Mouse (Mus musculus): ENCODE data around the gene Tanc1.

Tanc1 gene

DNA sequence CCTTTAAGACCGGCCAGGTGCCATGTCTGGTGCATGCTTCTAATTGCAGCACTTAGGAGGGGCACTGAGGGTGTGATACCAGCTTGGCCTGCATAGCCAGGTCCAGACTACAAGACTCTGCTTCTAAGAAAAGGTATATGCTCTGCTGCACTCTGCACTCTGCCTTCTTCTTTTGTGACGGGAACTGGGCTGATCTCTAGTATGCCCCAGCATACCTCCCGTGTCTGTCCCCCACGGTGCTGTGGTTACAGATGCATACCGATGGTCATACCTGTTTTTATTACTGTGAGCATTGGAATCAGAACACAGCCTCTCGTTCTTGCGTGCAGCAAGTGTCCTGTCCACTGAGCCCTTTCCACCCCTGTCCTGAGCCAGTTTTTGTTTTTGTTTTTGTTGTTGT, 140.3 kb downstream of the Tanc1 start:
- in situ Hi-C loops (cut with MboI, MseI) = no loop called here

DNA sequence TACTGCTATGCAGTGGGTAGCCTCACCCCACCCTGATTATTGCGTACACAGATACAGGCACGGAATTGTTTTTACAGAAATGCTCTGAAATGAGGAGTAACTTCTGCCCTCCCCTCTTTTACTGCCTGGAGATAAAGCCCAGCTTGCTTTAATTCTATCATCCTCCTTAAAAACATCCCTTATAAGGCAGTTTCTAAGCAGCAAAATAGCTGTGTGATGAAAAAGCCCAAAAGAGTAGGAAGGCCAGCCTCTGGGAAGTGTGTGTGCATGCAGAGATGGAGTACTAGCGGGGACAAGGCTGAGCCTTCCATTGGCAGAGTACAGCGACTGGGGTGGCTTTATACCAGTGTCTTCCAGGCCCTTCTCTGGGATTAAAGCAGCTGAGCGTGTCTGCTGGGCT, 140.9 kb downstream of the Tanc1 start:
- in situ Hi-C loops (cut with MboI, MseI) = no loop called here

DNA sequence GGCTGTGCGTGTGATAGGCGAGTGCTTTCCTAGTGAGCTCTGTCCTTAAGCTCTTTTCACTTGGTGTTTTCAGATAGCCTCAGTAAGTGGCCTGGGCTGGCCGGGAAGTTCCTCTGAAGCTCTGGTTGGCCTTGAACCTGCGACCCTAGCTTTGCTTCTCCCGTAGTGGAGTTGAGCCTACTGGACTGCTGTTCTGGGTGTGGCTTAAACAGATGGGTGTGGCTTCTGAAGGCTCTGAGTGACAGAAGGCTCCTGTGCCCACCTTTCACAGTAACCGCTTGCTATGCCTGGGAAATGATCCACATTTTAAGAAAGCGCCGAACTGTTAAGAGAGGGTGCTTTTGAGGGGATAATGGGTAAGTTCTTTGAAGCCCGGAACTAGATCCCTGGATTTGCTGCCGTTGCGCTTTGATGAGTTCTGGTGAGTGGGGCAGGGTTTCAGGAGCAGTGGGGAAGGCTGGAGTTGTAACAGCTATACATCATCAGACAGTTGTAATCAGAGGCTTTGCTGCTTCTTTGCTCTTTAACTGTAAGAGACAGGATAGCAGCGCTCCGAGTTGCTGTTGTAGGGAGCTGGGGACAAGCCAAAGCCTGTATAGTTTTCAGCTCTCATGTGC, 144.4 kb downstream of the Tanc1 start:
- in situ Hi-C loops (cut with MboI, MseI) = no loop called here

DNA sequence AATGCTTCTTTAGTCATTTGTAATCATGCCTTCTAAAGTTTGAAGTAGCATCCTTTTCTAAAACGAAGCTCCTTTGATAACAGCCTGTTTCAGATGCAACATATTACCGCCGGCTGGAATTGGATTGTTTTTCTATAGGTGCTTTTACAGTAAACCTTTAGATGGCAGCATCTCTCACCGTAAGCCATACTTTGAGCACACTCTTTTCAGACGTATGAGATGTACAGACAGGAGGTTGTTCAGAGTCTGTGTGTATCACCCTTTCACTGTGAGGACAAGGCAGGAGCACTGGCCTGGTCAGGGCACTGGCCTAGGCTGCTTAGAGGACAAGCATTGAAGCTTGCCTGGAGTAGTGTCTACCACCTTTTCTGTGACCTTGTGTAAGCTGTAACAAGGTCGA, 145.2 kb downstream of the Tanc1 start:
- in situ Hi-C loops (cut with MboI, MseI) = no loop called here

DNA sequence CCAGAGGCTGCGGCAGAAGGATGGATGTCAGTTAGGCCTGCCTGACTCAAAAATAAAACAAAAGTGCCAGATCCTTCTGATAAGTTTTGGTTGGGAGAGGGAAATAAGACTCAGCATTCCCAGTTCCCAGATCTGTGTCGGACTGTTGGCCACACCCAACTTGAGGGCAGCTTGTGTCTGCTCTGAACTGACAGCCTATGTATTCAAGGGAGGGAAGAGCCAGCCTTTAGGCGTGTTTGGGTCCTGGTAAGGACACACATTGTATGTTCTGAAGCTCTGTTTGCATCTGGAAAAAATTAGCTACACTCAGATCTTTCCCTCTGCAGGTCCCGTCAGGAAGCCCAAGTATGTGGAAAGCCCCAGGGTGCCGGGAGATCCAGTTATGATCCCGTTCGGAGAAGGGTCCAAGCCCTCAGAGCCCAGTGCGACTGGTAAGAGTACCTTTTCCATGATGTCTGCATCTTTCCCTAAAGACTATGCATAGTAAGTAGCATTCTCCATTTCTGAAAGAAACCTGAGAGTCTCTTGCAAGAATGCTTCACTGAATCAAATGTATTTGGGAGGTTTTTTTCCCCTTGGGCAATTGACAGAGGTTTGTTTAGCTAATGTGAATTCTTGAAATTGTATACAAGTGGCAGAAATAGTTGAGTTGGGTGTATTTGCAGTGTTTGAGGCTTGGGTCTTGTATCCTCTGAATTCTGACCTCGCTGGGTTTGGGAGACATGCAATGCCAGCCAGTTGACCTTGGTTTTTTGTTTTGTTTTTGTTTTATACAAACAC, 146.5 kb downstream of the Tanc1 start:
- in situ Hi-C loops (cut with MboI, MseI) = no loop called here

DNA sequence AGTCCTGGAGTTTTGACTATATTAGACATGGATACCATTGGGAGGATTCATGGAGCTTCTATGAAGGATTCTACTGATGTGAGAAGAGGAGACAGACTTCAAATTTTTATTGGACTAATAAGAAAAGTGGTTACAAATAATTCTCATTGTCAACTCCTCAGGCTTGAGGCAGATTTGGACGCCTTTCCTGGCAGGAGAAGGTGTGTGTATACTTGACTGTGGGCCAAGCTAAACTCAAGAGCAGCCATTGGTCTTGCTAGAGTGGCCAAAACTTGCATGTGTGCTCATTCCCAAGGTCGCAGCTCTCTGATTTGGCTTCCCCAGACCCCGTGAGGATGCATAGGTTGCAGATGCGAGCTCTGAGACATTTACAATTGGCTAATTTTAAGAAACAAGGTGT, 148.9 kb downstream of the Tanc1 start:
- in situ Hi-C loops (cut with MboI, MseI) = no loop called here

DNA sequence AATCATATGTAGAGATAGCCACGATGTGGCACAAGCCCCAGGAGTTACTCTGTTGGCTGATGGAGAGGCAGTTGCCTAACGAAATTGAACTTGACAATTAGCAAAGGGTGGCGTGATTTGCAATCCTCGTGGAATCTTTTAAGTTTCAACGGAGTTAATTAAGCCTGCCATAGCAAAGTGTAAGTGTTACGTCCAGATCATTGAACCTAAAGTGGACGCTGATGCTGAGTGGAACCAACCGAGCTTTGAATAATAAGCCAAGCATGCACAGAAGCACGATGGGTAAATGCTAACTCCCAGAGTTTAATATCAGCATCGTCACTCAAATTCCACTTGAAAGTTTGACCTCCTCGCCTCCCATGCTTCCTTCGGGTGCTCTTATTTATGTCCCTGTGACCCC, 149.3 kb downstream of the Tanc1 start:
- in situ Hi-C loops (cut with MboI, MseI) = no loop called here

DNA sequence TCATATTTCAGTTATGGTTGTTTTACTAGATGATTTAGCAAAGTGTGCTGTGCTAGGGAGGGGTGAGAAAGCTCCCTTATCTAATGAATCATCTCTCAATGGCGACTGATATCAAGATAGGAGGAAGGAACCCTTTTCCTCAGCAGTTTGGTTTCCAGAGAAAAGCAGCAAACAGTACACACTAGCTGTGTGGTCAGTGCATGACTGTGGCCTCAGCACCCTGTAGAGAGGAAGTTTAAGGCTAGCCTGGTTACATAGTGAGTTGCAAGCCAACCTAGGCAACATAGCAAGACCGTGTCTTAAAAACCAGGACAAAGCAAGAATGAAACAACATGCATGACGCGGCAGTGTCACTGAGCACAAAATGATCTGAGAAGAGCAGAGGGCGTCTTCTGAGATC, 150.4 kb downstream of the Tanc1 start:
- in situ Hi-C loops (cut with MboI, MseI) = no loop called here

DNA sequence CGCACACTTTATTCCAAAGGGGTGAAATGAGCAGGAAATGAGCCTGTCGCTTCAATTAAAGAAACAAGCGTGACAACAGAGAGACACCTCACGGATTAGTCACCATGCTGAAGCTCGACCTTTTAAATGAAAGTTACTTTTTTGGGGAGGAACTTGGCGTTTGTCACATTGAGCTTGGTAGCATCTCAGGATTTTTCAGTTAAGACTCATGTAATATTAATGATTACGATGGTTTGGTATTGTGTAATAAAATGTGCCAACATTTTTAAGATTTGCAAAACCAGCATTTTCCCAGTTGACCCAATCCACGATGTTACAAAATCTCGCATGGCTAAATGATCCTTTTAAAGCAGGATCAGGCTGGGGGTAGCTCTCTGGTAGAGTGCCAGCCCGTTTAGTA, 153.8 kb downstream of the Tanc1 start:
- in situ Hi-C loops (cut with MboI, MseI) = no loop called here

DNA sequence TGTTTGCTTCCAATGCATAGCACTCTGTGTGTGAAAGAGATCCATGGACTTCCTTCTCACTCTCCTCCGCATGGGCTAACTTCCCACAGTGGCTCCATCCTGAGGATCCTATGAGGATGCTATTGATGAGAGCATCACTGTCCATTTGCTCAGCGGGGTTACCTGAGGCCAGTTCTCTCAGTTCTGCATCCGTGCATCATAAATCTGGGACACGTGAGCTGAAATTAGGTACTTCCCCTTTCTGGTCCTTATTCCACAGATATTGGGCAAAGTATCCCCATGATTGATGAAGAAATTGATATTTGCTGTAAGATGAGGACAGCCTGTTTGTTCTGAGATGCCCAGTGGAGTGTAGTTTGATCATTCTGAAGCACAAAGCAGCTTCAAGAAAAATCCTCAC, 156.1 kb downstream of the Tanc1 start:
- in situ Hi-C loops (cut with MboI, MseI) = no loop called here

DNA sequence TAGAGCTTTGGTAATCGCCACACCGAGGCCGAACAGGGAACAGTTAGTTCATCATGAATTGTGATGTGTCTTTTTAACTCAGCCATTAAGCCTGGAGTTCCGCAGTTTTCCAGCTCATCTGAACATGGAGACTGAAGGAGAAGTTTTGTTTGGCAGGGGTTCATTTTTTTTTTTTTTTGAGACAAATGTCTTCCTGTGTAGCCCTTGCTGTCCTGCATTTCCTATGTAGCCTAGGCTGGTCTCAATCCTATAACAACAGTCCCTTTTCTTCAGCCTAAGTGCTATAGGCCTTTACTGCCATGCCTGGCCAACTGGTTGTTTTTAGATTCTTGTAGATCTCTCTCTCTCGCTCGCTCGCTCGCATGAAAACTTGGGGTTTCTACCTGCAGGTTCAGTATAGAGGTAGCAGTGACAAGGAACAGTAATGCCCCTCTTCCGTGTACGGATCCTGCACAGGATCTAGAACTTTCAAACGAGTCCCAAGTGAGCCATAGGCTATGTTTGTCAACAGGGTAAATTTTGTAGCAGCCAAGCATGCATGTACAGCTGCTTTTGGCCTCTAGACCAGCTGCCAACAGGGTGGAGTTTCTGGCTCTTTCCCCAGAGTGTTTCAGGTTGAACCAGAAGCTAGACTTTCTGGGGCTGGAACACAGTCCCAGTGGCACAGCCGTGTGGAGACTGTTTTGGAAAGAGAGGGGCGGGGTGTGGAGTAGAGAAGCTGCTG, 157.0 kb downstream of the Tanc1 start:
- in situ Hi-C loops (cut with MboI, MseI) = no loop called here

DNA sequence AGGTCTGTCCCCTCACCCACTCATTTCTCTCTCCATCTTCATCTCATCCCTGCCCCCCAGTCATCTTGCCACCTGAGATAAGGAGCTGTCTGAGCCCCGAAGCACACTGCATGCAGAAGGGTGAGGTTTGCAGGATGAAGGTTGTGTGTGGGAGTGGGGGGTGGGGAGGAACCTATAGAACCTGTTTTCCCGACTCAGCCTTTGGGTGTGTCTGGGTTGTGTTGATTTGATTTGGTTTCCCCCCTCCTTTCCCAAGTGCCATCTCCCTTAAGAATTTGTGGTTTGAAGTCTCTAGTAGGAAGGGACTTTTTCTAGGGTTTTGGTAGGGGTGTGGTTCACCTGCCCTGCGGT, 157.5 kb downstream of the Tanc1 start:
- in situ Hi-C loops (cut with MboI, MseI) = no loop called here

DNA sequence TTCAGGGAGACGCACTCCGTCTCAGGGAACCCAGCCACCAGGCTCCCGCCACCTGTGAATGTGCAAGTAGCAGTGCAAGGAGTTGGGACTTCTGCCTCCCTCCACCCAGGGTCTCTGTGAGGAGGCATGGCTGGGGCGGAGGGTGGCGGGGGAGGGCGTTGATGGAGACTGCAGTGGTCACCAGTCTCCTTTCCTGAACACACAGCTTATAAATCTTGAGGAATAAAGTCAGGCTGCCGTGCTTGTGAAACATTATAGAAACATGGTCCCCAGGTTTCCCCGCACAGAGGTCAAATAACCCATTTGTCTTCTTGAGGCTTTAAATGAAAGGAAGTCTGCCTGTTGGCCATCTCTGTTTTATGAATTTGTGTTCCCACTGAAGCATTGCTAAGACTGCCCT, 159.9 kb downstream of the Tanc1 start:
- in situ Hi-C loops (cut with MboI, MseI) = no loop called here

DNA sequence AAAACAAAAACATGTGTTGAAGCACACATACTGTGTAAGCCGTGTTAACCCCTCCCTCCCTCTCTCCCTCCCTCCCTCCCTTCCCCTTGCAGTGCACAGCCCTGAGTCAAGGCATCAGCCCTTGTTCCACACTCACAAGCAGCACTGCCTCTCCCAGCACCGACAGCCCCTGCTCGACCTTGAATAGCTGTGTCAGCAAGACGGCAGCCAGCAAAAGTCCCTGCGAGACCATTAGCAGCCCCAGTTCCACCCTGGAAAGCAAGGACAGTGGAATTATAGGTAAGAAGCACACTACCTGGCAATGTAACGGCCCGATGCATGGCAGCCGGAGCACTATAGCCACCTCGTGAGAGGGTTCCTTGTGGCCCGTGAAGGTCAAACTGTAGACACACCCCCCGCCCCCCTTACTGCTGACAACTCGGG, 160.4 kb downstream of the Tanc1 start:
- in situ Hi-C loops (cut with MboI, MseI) = no loop called here

DNA sequence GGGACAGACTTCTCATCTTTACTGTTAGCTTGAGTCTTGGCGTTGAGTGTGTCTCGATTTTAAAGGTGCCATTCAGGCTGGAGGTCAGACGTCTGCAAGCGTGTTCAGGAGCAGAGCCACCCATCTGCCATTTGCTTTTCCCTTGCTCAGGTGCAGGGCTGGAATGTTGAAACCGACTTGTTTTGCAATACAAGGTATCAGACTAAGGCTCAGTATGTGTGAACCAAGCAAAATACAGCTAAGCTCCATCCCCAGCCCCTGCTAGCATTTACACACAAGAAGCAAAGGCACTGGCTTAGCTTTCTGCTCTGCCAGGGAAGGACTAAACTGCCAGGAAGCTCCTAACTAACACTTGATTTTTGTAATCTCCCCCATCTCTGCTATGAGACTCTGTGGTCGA, 162.5 kb downstream of the Tanc1 start:
- in situ Hi-C loops (cut with MboI, MseI) = no loop called here

DNA sequence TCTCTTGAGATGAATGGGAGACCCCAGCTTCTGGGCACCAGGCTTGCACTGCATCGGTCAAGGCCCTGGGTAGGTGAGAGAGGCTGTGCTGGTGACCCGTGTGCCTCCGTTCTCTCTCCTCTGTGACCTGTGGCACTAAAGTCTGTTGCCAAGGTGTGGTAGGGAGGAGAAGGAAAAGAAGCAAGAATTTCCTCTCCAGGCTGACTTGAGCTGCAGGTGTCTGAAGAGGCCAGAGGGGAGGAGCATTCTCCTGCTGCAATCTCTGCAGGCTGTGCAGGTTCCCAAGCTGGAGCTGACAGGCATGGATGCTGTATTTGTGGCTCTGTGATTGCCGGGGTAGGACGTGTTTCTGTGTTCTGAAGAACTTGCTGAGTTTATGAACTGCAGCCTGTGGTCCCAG, 163.3 kb downstream of the Tanc1 start:
- in situ Hi-C loops (cut with MboI, MseI) = no loop called here

DNA sequence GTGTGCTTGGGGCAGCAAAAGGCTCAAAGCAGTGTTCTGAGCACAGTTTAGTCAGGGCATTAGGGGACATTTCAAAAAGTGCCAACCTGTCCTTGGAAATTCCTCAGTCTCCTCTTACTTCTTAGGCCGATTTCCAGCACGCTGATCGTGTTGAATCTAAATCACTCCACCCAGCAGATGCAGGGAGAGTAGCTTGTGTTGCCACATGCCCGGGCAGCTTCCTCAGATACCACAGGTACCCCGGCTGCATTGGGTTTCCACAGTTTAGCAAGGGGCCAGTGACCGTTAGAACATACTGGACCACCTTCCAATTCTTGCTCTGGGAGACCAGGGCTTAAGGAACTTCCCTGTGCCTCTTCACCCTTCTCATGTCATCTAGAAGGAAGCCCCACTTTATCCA, 164.0 kb downstream of the Tanc1 start:
- in situ Hi-C loops (cut with MboI, MseI) = no loop called here

DNA sequence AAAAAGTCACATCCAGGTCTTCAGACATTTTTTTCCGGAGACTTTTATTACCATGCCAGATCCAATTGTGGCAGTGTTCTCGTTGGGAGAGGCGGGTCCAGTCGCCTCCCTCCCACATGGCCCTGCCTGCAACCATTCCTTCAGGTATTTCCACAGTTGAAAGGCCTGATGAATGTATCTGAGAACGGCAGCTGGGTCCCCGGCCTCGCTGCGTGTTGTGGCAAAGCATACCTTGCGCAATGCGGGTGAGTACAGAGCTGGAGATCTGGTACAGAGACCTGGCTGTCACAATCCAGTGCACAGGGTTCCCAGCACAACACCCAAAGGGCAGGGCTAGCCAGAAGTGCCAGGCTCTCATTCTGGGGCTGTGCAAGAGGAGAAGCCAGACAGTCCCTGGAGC, 167.5 kb downstream of the Tanc1 start:
- in situ Hi-C loops (cut with MboI, MseI) = no loop called here

DNA sequence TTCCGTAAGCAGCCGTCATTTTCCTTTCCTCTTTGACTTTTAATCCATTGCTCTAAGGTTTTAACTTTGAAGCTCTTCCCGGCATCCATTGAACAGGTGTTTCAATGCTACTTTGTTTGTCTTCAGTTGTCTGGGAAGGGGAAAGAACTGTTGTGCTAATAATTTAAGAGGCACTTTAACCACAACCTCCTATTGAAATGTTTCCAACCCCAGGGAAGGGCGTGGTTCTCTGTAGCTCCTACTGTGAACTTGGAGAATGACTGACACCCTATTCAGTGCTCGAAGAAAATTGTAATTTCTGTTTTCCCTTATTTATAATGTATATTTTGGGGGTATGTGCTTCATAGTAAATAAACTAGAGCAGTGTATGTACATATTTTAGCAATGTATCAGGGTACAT, 168.4 kb downstream of the Tanc1 start:
- in situ Hi-C loops (cut with MboI, MseI) = no loop called here

DNA sequence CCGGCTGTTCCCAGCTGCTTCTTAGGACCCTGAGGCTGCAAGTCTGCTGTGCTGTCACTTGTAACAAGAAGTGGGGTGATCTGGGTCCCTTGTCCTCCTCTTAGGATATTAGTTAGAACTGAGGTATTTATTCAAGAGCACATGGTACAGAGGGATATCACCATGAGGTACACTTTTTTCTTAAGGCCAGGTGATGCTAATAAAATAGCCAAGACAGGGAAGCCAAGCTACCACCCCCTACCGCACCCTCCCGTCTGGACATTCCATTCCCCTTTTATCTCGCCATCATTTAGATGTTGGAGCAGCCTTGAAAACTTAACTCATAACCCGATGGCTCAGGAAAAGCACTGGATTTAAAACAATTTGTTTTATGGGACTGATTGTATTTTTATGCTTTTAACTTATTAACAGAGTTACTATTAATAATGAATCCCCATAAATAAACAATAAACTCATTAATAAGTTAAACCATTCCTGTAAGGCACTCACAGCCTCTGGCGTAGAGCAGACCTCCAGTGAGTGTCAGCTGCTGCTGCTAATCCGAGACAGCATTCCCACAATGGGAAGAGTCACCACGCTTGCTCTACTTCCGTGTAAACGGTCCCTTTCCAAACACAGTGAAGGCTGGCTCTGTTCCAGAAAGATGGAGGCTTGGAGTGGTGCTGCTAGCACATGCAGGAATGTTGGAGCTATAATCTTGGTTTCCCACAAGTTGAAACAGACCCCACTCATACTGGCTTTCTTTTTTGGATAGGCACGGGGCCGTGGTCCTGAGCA, 171.4 kb downstream of the Tanc1 start:
- in situ Hi-C loops (cut with MboI, MseI) = no loop called here

DNA sequence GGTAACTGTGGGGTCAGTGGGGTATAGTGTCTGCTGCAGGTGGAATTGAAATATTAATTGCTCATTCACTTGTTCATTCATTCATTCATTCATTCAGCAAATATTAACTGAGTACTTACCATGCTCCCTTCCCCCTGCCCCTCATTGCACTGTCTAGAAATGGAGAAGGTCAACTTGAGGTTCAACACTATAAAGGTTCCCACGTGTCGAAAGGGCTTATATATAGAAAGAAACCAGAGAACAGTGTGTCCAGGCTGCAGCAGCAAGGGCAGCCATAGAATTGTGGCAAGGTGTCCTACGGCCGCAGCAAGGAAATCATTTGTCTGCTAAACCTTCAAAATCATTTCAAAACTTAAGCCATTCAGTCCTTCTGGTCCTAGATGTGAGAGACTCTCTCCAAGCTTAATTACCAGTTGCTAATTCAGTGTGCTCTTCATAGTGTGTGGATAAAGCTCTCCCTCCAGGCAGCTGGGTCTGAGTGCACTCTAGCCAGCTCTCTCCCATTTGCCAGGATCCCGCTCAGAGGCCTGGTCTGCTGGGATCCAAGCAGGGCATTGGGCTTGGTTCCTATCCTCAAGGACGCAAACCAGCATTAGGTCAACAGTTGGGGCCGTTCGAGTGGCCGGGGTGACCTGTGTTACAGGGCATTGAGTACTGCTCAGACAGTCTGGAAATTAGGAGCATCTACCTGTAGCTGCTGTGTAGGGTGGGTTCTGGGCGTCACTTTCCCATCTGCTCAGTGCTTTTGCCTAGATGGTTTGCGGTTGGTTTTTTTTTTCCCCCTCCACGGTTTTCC, 172.2 kb downstream of the Tanc1 start:
- in situ Hi-C loops (cut with MboI, MseI) = no loop called here

DNA sequence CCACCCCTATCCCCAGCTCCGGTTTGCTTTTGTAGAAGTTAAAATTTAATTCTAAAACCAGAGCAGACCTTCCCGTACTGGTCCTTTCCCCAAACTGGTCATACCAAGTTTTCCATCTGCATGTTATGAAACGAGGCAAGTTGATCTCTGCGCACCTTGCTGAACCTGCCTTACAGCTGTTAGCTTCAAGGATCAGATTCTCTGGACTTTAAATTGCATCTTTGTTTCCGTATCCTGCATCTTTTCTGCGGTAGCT, 172.7 kb downstream of the Tanc1 start:
- in situ Hi-C loops (cut with MboI, MseI) = no loop called here

Data from regulatory T cell (primary cell).